Mouse (Mus musculus) 3134 (cell line): Measurements from ENCODE around the gene Zfp36l2.
A peak's percentile ranks its signal among the peaks of the same experiment; 100 is the strongest.
"Not testable (repeated sequence)": the region's sequence is repeated elsewhere in the genome, so short reads cannot be mapped to it uniquely, and the experiment has no call there.

Source experiments
- DNase-seq: peaks from one replicate; pipeline ENCODE4 v3.0.0-alpha.2; 2011; ENCODE audit warnings: low spot score; ENCODE audit not compliant: insufficient read length; ENCODE audit errors: extremely low read depth

Zfp36l2 gene

DNA sequence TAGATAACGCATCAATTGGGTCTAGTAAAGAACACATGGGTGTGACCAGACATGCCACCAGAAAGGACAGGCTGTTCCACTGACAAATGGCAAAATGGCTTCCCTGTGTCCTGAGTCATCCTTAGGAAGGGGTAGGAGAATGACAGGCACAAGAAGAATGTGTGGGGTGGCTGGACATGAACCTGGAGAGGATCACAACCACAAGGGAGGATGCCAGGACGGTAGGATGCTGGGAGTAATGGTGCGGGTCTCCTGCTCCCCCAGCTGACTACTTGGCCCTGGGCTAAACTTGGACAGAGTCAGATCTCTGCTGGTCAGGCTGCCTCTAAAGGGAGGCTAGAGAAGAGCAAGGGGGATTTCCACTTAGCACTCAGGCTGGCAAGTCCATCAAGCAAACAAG lies 8.1 kb upstream of the Zfp36l2 start:
- DNase-seq = peak; percentile 73

DNA sequence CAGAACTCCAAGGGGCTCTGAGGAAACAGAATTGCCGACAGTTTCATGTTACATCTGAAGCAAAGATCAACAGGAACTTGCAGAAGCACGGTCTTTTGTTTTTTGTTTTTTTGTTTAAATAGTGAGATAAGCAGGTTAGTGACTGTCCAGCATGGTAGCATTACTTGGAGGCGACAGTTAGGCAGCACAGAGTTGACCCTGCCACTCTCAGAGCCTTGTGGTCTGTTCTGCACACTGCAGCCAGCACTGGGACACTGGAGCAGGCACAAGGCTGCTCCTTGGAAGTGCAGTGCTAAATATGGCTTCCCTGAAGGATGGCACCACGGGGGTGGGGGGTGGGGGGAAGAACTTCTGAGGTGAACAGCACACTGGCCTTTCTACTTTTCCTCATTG lies 7.3 kb upstream of the Zfp36l2 start:
- no peak for DNase-seq

DNA sequence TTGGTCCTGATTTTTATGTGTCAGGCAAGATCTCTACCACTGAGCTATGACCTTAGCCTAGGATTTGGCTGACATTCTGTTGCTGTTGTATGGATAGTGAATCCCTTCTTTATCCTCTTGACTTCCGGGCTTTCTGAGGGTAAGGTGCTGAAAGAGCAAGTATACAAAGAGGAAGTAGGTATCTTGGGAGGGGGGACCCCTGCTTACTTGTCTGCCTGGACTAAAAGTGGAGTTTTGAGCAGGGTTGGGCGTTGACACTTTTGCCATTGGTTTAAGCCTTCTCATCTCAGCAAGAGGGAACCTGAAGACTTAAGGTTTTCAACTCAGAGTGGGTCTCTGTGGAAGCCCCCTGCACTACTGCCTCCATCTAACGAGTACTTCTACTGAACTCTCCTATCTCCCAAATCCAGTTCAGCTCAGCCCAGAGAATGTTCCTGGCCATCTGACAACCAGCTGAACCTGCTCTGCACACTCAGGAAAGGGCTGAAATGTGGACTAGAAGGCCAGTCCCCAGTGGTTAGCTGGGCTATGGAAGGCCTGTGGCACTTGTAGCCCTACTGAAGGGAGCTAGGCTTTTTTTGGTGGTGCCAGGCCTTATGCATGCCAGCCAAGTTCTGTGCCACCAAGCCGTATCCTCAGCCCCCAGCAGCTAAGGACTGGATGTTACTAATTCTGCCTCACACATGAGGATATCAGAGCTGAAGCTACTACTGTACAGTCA lies 6.7 kb upstream of the Zfp36l2 start:
- no peak for DNase-seq

DNA sequence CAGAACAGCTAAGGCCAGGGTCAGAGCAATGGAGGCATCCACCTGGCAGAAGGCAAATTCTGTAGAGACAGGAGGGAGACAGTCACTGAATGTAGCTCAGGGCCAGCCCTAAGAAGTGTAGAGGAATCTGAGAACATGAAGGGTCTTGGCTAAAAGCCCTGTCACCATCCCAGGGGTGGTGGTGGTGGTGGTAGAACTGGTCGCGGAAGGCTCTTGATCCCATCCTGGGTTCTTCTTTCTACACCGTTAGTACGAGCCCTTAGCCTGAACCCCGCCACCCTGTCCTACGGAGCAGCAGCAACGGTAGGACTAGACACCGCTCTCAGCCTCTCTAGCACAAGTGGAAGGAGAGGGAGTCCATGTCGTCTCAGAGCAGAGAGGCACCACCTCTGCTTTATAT lies 5.7 kb upstream of the Zfp36l2 start:
- DNase-seq = no peak

DNA sequence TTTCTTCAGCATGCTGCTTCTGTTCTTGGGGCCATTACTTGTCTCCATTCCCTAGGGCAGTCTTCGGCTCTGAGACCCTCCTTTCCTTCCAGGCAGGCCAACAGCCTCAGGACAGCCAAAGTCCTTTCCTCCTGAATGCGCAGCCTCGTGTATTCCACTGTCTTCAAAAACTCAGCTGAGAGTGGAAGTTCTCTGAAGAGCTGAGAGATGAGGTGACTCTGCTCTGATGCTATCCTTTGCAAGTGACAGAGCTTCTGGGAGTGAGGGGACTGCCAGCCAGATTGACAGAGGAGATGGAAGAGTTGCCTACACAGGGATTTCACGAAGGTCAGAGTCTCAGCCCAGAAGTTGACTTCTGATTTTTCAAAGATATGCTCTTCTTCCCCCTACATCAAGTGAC lies 4.2 kb upstream of the Zfp36l2 start:
- no peak for DNase-seq

DNA sequence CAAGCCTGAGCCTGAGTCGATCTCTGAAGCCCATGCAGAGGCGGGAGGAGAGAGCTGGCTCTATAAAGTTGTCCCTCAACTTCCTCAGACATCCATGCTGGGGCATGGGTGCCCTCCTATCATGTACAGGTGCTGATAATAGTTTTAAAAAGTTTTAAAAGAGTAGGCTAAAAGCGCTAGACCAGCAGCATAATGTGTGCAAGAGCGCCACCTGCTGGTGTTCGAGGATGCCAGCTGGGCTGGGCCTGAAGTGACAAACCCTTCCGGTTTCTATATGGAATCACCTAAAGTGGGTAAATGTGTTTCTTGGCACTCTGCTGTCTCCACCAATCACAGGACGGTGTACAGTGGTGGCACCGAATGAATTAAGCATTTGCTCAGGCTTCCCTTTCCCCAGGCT lies 3.1 kb upstream of the Zfp36l2 start:
- peak; percentile 54 for DNase-seq

DNA sequence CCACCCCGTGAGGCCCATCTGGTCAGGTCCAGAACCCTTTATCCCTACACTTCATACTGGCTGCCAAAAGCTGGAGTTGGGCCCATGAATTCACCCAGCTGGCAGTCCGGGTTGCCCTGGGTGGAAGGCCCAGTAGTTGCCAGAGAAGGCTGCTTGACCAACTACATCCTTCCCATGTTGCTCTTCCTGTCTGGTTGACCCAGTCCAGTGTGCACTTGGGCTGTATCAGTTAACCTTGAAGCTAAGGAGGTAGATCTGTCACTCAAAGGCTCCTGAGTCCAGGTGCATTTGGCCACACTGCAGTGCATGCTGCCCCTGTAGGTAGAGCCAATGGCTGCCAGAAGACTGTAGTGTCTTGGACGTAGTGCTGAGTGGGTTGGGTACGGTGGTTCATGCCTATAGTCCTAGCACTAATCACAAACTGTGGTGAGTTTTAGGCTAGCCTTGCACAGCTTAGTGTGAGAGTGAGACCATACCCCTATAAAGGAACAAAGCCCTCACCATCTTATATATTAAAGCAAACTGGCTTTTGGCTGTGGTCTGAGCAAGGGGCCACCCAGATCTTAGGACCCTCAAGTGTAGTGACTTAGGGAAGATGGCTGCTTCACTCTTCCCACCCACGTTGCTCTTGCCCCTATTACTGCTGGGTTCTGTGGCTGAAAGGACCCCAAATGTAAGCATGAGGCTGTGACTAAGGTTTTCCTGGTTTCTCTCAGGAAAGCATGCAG lies 1.5 kb upstream of the Zfp36l2 start:
- no peak for DNase-seq

DNA sequence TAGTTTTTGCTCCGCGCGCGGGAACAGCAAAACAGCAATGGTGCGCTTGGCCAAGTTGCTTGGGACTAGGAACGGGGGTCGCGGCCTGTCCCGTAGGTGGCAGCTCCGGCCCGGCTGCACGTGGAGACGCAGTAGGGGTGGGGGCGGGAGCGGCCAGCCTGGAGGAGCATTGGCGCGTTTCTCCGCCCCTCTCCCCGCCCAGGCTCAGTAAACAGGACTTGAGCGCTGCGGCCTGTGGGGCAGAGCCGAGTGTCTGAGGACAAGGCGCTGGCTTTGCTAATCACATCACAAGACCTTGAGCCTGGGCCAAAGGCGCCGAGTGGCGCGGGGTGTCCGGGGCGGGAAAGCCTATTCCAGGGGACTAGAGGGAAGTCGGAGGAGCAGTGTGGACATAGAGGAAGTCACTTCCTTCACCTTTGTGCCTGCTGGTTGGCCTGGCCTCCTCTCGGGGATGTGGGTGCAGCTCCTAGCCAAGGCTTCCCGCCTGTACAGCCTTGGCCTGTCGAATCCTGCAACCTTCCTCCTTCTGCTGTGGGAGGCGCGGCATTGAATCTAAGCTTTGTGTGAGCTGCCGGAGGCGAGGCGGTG lies 721 bp upstream of the Zfp36l2 start:
- DNase-seq = peak; percentile 98

DNA sequence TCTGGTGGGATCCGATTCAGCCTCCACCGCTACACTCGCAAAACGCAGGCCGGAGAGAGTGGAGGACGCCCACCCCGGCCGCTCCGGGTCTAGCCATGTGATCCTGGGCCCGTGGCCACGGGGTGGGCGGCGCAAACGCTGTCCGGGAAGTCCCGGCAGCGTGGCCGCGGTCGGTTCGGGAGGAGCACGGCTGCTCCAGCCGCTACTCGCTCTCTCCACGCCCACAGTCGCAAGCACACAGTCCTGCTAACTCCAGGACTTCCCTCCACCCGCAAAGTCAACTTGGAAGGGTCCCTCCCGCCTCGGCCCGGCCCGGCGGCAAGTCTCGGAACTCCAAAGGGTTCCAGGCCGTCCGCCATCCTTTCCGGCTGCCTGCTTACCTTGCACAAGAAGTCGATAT lies 483 bp downstream of the Zfp36l2 start:
- DNase-seq = not testable (repeated sequence)

DNA sequence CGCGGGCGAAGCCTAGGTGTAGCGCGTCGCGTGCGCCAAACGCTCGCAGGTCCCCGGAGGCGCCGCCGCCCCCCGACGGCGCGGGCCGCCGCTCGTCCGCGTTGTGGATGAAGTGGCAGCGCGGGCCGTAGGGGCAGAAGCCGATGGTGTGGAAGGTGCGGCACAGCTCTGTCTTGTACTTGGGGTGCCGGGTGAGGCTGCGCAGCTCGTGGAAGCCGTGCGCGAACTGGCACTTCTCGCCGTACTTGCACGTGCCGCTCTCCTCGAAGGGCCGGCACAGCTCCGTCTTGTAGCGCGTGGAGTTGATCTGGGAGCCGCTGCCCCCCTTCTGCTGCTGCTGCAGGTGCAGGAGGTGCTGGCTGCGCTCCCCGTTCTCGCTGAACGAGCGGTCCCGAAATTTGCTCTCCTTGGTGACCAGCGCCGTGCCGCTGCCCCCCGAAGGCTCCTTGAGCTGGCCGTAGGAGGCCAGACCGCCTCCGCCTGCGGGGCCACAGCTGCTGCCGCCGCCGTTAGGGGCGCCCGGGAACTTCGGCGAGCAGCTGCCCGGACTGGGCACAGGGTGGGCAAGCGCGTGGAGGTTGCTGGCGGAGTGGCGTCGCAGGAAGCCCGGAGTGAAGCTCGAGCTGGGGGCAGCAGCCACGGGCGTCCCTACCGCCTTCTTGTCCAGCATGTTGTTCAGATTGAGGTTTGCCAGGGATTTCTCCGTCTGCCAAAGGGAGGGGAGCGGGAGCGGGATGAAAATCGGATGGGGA lies 1.1 kb downstream of the Zfp36l2 start:
- peak; percentile 85 for DNase-seq

DNA sequence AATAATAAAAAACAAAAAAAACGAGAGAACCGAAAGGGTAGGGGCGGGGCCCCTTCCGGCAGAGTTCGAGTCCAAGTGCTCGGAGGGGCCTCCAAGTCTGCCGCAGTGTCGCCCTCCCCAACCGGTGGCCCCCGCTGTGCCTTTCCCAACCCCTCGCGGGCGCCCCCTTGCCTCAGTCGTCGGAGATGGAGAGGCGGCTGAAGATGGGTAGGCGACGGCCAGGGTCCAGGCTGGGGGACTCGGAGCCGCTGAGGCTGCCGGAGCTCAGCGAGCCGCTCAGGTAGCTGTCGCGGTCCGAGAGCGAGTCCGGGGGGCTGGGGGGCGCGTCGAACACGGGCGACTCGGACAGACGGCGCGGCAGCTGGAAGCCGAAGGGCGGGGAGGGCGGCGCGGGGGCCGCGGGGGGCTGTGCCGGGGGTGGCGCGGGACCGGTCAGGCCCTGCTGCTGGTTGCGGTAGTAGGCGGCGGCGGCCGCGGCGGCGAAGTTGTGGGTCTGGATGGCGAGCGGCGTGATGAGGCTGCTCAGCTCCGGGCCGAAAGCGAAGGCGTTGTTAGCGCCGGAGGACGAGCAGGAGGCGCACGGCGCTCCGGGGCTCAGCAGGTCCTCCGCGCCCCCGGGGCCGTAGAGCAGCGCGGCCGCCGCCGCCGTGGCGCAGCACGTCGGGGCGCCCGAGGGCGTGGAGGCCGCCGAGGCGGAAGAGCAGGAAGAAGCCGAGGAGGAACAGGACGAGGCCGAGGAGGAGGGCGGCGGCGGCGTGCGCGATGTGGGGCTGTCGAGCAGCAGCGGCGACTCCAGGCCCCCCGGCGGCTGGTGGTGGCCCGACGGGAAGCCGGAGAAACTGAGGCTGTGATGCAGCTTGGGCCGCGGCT lies 1.9 kb downstream of the Zfp36l2 start:
- DNase-seq = peak; percentile 71

DNA sequence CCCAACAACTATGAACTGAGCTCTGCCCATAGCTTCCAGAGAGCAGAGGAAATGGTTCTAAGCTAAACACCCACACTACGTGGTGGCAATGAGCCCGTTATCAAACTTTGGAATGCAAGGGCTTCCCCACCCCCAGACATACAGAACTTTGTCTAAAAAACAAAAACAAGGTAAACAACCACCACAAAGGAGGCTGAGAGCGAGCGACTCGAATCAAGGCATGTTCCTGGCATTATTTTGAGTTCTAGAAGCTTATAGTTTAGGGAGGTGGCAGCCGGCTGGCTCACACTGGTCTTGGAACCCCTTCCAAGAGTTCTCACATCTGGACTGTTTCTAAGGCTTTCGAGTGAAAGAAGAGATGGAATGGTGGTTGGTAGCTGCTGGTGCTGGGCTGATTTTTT lies 2.7 kb downstream of the Zfp36l2 start:
- DNase-seq = peak; percentile 44

DNA sequence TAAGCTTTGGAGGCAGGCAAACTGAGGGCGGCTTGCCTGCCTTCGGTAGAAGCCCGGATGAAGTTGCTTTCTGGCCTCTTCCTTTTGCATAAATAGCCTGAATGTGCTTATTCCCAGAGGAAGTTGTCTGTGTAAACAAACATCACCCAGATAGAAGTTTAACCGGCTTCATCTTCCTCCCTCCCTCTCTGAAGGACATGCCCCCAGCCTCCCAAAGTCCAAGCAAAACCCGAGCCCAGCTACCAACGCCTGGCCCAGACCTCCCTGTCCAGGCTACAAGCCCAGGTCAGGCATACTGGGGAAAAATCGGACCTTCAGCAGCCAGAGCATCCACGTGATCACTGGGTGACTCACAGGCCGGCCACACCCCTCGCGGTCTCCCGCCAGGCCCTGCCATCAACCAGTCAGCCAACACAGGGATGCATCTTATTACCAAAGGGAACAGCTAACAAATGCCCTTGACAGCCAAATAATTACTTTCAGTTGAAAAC lies 4.4 kb downstream of the Zfp36l2 start:
- peak; percentile 97 for DNase-seq

DNA sequence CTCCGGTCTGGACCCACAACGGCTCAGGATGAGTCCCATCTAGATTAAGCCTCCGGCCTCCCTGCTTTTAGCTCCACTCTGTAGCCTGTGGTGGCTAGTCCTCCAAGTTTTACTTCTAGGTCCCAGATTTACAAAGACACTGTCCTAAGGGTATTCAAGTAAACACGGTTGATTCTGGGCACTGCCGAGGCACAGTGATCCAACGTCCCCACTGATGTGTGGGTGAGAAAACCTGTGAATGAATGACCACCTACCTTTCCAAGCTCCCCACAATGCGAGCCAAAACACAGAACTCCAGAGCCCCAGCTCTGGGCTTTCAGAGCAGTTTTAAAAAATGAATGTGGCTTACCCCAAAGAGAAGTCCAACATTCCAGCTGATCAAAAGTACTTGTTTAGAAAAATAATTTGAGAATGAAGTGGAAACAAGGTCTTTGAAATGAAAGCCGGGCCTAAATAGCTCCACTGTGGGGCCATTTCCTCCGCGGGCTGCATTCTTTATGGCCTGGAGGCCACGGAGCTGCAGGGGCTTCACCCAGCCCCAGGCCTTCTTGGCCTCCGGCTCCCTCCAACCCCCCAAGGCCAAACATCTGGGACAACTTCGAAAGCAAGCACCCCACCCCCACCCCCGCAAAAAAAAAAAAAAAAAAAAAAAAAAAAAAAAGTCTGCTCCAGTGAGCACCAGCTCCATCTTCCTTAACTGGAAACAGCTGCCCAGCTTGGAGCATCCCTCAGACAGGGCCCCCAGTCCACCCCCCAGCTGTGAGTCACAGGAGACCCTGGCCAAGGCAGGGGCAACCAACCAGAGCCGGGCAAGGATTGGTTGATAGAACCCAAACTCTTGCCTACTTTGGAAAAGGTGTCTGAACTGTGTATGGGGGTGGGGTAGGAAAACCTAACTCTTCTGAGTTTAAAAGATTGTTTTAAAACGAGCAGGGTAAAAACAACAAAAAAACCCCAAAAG lies 5.2 kb downstream of the Zfp36l2 start:
- peak; percentile 83 for DNase-seq

DNA sequence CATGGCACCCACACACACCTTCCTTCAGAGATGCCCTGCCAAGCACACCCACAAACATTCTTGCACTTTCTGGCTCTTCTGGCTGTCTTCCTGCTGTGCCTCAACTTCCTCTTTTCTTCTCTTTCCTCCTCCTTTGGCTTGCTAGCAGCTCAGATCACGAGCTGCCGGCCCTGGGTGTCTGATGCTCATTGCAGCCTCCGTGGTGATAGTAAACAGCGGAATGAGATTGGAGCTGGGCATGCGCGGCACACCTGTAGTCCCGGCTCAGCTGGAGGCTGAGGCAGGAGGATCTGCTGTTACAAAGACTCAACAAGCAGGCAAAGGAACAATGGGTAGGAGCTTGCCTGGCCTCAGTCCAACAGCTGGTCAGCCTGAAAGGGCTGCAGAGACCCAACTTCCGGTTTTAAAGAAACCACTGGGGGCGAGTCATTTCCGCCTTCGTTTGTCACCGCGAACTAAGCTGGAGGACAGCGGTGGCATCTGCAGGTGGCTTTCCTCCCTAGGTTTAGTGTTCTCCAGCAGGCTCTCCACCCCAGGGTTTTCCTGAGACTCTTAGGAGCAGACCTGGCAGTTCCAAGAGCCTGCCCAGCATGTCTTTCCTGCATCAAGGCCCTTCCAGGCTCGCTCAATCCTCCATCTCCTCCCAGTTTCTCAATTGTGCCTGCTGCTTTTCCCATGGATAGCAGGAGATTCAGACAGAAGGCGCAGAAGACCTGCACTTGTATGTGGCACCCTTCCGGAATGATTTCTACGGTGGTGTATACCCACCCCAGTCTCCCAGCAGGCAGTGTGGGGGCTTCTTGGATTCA lies 6.0 kb downstream of the Zfp36l2 start:
- DNase-seq = peak; percentile 76

DNA sequence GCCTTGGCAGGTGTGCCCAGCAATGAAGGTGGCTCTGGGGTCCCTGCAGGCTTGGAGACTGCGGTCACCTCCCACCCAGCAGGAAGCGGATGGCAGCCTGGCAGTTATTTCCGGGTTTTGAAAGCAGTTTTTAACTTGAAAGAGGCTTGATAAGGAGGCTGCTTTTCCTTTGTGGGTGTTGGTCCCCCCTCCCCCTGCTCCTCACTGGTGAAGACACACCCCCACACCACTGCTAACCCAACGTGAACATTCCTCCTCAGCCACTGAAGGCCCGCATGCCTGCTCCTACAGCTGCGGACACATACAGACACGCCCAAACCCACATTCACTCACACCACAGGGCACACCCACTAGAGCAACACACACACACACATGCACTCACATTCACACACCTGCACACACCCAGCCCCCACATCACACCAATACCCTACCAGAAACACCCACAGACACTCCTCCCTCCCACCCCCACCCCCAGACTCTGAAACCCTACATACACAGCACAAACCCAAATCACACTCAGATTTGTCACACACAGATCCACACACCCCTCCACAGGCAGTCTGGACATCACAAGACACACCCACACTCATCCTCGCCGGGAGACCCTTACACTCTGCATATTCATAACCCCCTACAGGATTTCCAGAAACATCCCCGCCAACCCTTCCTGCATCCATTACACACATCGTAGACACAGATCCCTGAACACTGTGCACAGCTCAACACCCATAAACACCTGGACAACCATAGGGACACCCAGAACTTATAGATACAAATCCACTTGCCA lies 6.8 kb downstream of the Zfp36l2 start:
- peak; percentile 80 for DNase-seq

DNA sequence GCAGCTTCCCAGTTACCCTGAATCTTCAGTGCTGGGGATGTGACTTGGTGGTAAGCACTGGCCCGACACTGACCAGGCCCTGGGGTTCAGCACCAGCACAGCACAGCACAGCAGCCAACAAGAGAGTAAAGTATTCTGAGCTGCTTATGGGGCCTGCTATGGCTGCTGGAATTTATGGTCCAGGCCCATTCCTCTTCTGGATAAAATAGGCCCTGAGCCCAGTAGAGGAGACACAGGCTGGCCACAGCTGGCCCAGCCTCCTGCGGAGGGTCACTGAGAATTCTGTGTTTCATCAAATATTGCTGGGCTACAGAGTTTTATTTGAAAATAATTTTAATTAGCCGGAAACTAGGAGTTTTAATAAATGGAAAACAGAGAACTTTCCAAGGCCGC lies 7.8 kb downstream of the Zfp36l2 start:
- no peak for DNase-seq
